Mouse (Mus musculus): ENCODE measurements around the gene Skor1.

The Skor1 gene

DNA sequence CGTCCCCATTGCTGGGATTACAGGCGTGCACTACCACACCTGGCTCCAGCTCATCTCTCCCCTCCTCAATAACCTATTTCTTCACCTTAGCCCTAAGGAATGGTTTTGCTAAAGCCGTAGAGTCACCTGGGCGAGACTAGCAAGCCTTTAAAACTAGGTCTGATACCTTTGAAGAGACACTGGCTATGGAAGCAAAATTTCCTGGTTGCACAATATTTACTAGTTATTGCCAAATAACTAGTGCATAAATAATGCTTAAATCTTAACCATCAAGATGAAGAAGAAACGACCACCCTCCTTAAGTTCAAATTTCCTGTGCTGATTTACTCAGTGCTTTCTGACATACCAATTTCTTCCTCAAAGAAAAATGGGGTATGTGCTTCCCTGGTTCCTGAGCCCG, 15.1 kb downstream of the Skor1 start:
- no peak for DNase-seq (ENCODE audit: low spot score)

DNA sequence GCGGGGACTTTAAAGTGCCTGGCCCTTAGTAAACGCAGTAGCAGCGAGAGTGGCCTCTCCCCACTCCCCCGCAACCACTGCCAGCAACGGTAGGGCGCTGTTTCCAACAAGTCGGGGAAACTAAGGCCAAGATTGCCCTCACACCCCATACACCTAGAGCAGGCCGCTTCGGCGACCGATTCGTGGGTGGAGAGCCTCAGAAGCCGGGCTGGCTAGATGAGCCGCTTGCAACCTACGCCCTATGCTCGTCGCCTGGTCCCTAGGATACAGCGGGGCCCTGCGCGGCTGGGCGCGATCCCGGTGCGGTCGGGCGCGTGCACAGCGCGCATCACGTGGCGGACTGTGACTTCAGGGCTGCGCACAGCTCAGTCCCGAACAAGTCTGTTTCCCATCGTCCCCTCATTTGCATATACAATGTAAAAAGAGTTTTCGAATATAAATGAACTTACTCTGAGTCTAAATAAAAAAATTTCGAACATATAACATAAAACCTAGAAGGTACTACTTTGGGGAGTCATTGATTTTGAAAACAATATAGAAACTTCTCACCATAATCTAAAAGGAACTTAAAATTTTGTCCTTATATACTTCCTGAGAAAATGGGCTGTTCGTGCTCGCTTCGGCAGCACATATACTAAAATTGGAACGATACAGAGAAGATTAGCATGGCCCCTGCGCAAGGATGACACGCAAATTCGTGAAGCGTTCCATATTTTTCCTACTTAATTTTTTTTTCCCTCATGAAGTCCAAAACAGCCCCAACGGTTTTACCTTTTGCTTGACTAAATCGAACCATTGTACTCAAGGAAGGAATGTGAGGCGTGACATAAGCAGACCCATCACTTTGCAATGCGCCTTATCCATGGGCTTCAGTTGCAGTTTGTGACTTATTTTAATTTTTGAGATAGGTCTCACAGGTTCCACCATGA, 15.8 kb downstream of the Skor1 start:
- peak; percentile 75 for DNase-seq (ENCODE audit: low spot score)

DNA sequence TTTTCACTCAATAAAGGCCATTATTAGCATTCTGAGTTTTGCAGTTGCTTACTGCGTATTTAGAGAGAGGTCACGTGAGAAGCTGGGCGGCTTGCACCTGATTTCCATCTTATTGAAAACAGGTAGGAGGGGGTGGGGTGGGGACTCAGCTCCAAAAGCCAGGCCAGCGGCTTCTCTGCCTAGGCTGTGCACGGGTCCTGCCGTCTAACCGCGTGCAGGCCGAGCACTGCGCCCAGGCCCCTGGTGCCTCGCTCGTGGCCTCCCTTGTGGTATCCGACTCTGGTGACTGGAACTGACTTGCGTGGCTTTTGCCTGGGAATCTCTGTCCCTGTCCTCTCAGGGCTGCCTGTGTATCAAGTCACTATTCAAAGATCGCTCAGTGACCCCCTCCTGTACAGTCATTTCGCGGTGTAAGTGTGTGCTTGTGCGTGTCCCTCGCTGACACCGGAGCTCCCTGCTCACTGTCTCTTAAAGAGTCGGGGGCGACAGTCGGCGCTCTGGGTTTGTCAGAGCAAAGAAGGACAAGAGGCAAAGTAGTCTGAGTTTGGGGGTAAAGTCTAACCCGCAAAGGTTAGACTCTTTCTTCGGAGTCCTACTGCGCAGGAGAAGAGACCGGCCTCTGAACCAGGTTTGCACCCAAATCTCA, 16.7 kb downstream of the Skor1 start:
- no peak for DNase-seq (ENCODE audit: low spot score)

- DNase-seq (ENCODE audit: low spot score): no peak
These were observed 19.1 kb downstream of the Skor1 start for GRCm38 (mm10) chr9:63129641-63130041.

GRCm38 (mm10) chr9:63124512-63124911, 24.2 kb downstream of the Skor1 start:
- no peak for DNase-seq (ENCODE audit: low spot score)

DNA sequence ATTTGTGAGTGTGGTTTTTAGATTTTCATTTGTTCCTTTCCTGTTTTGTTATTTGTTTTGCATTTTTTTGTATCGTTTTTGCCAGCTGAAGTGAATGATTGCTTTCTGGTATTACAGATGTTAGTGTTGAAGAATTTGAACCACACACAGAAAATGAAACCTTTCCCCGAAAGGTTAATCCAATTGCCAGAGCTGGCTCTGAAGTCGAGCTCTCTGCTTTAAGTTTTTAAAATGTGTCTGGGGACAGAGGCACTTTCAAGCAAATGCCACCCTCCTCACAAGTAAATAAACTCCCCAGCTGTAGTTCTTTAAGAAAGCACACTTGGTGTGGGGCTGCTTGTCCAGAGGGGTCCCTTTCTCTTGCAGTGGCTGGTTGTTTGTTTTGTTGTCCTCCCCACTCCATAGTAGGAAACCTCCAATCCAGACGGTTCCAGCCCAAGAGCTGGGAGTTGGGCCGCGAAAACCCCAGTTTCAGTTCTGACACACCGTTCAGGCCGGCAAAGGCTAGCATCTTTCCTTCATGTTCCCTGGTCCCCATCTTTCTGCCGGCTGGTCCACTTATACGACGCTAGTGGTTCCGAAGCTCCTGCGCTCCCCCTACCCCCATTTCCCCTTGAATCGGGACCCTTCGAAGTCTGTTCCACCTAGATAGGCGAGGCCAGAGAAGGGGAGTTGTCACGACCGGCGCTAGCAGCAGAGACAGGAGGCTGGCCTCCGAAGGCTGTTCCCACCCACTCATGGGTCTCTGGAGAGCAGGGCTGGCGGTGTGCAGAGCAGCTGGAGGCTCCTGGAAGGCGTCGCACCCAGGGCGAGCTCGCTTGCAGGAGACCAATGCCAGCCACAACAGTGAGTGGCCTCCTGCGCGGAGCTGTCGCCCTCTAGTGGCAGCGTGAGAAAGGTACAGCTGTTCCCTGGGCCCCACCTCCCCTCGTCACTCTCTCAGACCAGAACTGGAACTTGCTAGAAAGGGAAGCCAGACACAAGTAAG, 25.0 kb downstream of the Skor1 start:
- peak; percentile 77 for DNase-seq (ENCODE audit: low spot score)

DNA sequence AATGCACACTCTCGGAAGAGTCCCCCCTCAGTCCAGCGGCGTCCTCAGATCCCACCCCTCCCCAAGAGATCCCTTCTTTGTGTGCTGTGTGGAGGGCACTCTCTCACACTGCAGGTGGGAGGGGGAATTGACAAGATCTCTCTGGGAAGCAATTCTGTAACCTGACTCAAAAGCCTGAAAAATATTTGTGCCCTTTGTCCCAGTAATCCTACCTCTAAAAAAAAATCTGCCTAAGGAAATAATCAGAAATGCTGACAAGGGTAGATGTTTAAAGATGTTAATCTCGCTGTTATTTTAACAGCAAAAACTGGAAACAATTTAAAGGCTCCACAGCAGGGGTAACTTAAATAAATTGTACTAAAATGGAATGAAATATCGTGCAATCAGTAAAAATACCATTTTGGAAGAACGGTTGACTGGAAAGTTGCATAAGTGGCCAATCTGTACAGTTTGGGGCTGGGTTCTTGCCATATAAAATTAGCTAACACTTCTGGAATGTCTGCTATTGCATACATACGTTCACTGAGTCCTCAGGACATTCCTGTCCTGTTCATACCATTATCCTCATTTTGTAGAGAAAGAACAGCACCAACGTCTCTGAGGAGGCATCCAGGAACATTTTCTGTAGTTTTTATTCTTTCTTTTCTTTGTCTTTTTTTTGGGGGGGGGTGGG, 26.5 kb downstream of the Skor1 start:
- no peak for DNase-seq (ENCODE audit: low spot score)

DNA sequence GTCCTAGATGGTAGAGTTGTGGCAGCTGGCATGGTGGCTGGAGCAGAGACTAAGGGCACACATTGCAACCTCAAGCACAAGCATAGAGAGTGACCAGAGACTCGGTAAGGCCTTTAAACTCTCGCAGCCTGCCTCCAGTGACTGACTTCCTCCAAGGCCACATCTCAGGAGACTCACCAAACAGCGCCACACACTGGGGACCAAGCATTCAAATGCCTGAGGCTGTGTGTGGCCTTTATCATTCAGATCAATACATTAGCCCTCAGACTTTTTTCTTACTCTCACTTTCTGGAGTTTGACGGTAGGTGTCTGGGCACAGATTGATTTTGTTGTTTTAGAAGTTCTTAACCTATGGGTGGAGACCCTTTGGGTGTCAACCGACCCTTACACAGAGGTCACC, 30.4 kb downstream of the Skor1 start:
- no peak for DNase-seq (ENCODE audit: low spot score)

- no peak for DNase-seq (ENCODE audit: low spot score)
These were observed 36.2 kb downstream of the Skor1 start for GRCm38 (mm10) chr9:63112514-63112913.

- DNase-seq (ENCODE audit: low spot score): no peak
These were observed 39.0 kb downstream of the Skor1 start for GRCm38 (mm10) chr9:63109782-63110087.

DNA sequence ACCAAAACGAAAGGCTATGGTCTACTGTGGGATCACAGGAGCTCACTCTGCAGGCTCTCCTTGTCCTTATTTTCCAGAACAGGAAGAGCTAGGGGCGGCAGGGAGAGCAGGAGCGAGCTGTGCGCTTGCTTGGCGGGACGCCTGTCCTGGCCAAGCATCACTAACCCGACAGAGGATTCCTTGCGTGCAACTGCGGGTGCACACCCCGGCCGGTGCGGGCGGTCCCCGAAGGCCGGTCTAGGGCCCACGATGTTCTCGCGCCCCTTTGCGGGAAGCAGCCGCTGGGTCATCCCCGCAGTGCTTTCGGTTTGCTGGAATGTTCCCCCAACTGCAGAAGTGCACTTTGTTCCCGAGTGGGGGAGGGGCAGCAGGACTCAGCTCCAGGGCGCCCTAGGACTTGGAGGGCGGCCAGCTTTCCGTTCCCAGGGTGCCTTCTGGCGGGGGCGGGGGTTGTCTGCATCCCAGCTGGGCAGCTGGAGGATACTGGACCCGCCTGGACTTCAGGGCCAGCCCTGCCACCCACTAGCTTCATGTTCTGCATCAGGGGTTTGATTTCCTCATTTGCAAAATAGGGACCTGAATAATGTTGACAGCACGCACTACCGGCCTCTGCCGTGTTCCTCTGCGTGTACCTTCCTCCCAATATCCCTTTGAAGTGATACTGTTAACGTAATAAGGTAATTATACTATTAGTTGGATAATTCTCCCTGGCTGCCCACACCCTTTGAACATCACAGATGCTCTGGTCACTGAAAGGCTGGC, 39.6 kb downstream of the Skor1 start:
- DNase-seq (ENCODE audit: low spot score): no peak

DNA sequence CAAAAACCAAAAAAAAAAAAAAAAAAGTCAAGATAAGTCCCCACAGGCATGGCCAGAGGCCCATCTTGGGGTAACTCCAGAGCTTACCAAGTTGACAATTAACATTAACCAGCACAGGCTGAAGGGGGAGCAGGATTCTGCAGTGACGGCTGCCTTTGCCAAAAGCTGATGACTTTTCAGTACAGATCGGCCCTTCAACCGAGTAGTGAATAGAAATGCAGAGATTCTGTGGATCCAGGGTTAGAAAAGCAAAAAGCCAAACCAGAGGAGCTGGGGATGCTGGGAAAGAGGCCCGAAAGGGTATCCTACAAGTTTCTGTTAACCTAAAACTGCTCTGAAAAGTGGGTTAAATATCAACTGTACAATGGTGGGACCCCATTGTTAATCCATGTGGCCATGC, 40.2 kb downstream of the Skor1 start:
- no peak for DNase-seq (ENCODE audit: low spot score)

- DNase-seq (ENCODE audit: low spot score): no peak
These were observed 48.1 kb downstream of the Skor1 start for GRCm38 (mm10) chr9:63100660-63101059.

DNA sequence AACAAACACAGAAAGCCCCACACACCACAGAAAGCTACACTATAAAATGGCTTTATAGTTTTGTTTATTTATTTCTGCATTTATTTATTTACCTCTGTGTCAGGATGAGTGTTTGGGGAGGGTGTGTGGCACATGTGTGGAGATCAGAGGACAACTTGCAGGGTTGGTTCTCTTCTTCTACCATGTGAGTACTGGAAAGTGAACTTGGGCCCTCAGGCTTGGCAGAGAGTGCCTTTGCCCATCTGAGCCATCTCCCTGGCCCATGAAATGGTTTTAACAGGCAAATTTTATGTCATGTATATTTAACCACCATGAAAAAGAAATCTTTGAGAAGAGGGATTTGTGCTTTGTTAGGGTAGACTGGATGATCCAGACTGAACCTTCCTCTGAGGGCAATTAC, 48.9 kb downstream of the Skor1 start:
- DNase-seq (ENCODE audit: low spot score): no peak

DNA sequence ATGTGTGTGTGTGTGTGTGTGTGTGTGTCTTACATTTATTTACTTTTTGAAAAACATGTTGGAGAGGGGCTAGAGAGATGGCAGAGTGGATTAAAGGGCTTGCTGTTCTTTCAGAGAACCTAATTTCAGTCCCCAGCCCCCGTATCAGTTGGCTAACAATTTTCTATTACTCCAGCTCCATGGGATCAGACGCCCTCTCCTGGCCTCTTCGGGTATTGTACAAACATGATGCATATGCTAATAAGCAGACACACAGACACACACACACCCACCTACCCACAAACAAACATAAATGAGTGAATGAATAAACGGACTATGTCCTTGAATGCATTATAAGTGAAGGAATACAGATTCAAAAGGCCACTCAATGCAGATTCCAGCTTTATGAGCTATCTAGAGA, 49.4 kb downstream of the Skor1 start:
- no peak for DNase-seq (ENCODE audit: low spot score)

DNA sequence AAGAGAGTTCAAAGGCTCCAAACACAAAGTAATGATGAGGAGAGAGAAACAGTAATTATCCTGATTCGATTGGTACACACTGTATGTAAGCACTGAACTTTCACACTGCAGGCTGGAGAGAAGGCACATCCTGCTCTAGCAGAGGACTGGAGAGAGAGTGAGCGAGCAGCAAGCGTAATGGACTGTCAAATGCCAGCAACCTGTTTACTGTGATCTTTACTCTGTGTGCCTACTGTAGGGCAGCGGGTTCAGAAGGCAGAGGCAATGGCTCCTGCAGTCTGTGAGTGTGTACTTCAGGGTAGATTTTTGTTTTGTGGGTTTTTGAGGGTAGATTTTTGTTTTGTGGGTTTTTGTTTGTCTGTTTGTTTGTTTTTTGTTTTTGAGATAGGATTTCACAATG, 49.9 kb downstream of the Skor1 start:
- DNase-seq (ENCODE audit: low spot score): no peak

GRCm38 (mm10) chr9:63097204-63097603, 51.6 kb downstream of the Skor1 start:
- no peak for DNase-seq (ENCODE audit: low spot score)

GRCm38 (mm10) chr9:63094030-63094429, 54.7 kb downstream of the Skor1 start:
- DNase-seq (ENCODE audit: low spot score): no peak

DNA sequence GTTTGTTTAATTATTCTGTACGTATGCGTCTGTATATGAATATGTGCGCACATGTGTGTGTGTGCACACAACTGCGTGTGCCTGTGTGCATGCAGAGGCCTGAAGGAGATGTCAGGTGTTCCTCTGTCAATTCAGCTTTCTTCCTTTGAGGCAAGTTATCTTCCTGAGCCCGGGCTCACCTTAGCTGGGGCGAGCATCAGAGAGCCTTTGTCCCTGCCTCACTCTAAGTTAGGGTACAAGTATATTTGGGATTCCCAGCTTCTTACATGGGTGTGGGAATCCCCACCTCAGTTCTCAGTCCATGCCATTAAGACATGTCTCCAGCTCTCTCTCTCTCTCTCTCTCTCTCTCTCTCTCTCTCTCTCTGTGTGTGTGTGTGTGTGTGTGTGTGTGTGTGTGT, 56.2 kb downstream of the Skor1 start:
- no peak for DNase-seq (ENCODE audit: low spot score)

DNA sequence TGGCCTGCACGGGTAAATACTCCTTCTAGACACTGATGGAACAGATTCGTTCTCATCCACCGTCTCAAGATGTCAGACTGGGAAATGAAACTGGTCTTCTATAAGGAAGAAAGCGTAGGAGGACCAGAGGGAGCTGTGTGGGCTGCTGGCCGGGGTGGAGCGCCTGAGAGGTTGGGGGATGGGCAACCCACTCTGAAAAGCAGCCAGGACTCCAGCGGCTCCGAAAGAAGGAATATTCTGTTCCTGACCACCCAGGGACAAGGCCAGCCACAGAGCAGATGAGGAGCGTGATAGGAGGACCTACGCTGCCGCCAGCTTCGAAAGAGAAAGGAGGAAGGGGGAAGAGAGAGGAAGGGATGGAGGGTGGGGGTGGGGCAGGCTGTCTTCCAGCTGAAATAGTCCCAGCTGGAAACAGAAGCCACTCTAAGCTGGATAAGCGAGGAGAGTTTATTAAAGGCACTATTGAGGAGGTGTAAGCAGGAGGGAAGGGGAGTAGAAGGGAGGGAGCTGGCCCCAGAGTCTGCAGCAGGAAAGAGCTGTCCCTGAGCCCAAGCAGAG, 56.7 kb downstream of the Skor1 start:
- DNase-seq (ENCODE audit: low spot score): no peak
